Mouse (Mus musculus): ENCODE measurements around the gene Lbhd2. TPM values are rescaled to one million over a fixed set of nuclear protein-coding genes. Genes with fewer than 3 reads are reported as not detected.

The Lbhd2 gene
- 1.2 TPM in 2 replicates for polyA plus RNA-seq (2015; fragmentation: Nextera tagmentation; extraction: Ambion mirVana)

DNA sequence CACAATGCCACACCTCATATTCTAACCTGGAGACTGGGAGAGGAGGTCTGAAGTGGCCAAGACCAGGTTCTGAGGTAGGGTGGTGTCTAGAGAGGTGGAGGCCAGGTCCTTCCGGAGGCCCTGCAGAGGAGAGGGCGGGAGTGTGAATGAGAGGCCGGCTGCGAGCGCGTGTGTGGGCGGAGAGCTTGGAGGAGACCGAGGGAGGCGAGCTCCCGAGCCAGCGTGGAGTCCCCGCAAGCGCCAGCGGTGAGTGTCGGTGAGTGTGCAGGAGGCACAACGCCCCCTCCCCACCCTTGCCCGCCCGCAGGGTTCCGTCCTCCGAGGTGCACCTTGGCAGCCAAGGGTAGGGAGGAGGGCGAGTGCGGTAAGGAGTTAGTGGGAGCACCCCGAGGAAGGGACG is at the start of gene Lbhd2:
Lbhd2 (plus strand) TSS at position 188 of the 400 bp plus-strand sequence.
- Histone ChIP-seq H3K27me3 (replicated peaks; ENCODE audit: control insufficient read depth, insufficient read depth, low read length) (peaks cover 26% of the 10 kb centered on the region), H3K9me3 (ENCODE audit: control insufficient read depth, low read length) (no peaks in the 10 kb centered on the region), H3K4me2 (ENCODE audit: low read depth, low read length) (peak within 1 kb of the TSS; percentile 36), H3K4me3 (ENCODE audit: low read length) (peak within 1 kb of the TSS; percentile 23), H3K27ac (ENCODE audit: low read length) (no peak within 1 kb of the TSS), H3K36me3 (ENCODE audit: control insufficient read depth, insufficient read depth, low read length) (no peaks in the 10 kb centered on the region), H3K9ac (ENCODE audit: low read depth, low read length) (0 out of 2 replicates have a peak within 1 kb of the TSS, but pooled peaks have one; percentile 44), H3K4me1 (ENCODE audit: control insufficient read depth, insufficient read depth, low read length) (peaks cover 9% of the 10 kb centered on the region; the same call in 1 of the 2 replicates)
- 0 out of 2 replicates have a peak, but pooled peaks have one; percentile 40 for ATAC-seq
- WGBS = under 1% methylated on average over 23 of the region's 24 CpGs

DNA sequence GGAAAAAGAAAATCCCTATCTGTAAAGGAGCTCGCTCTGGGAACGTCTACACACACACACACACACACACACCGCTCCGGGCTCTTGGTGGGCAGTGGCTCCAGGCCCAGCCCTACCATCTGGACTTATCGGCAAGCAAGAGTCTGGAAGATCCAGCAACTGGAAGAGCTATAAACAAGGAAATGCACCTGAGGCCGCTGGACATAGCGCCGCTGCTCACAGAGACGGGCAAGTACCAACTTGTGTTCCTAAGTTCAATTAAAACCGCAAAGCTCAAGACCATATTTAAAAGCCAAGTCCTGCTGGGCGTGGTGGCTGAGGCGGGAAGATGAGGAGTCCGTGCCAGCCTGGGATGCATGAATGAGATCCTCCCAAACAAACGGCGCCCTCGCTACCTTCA is 45.9 kb upstream of the Lbhd2 start:
- peaks cover 45% of the 10 kb centered on the region for H3K4me1 ChIP-seq (ENCODE audit: control insufficient read depth, insufficient read depth, low read length)
- H3K27me3 ChIP-seq (replicated peaks; ENCODE audit: control insufficient read depth, insufficient read depth, low read length) = no peaks in the 10 kb centered on the region
- H3K9ac ChIP-seq (ENCODE audit: low read depth, low read length) = no peak overlapping the region
- no peak overlapping the region for H3K4me2 ChIP-seq (ENCODE audit: low read depth, low read length)
- no peak overlapping the region for H3K4me3 ChIP-seq (ENCODE audit: low read length)
- no peak for ATAC-seq
- H3K27ac ChIP-seq (ENCODE audit: low read length) = no peak overlapping the region
- no peaks in the 10 kb centered on the region for H3K9me3 ChIP-seq (ENCODE audit: control insufficient read depth, low read length)
- H3K36me3 ChIP-seq (ENCODE audit: control insufficient read depth, insufficient read depth, low read length) = no peaks in the 10 kb centered on the region
- 78% methylated on average over 16 of the region's 16 CpGs for WGBS

DNA sequence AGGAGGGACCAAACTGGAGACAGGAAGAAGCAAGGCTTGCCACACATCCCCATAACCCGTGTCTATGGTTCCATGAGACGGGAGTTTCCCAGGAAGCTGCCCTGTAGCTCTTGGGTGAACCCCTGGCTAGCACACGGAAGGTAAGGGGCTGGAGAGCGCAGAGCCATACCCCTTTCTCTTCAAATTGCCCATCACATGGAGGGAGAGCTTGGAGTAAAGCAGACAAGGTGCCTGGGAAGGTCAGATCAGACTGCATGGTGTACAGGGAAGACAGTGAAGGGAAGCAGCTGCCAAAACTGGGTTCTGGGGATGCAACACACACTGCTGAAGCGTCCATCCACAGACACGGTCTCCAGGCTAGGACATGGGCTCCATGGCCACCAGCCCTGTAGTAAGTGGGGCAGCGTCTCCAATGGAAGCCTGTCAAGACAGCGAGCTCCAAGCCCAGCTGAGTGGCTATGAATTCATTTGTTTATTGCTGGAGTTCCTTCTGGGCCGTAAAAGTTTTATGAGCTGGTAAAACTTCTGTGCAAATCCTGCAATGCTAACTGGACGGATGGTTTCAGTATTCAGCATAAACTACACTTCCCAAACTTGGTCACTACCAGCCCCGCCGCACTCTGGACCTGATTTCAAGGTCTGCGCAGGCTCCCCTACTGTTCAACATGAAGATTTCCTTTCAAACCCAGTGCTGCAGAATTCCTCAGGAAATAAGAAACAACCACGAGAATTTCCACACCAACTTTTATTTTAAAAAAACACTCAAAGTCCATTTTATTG is 45.1 kb upstream of the Lbhd2 start:
- H3K27ac ChIP-seq (ENCODE audit: low read length) = peak overlapping the region; percentile 55
- H3K4me2 ChIP-seq (ENCODE audit: low read depth, low read length) = peak overlapping the region; percentile 16; the same call in 1 of the 2 replicates
- H3K9ac ChIP-seq (ENCODE audit: low read depth, low read length) = no peak overlapping the region
- H3K36me3 ChIP-seq (ENCODE audit: control insufficient read depth, insufficient read depth, low read length) = no peaks in the 10 kb centered on the region
- H3K4me3 ChIP-seq (ENCODE audit: low read length) = no peak overlapping the region
- 47% methylated on average over 14 of the region's 14 CpGs for WGBS
- peak; percentile 55 for ATAC-seq
- peaks cover 37% of the 10 kb centered on the region for H3K4me1 ChIP-seq (ENCODE audit: control insufficient read depth, insufficient read depth, low read length)
- H3K27me3 ChIP-seq (replicated peaks; ENCODE audit: control insufficient read depth, insufficient read depth, low read length) = no peaks in the 10 kb centered on the region
- no peaks in the 10 kb centered on the region for H3K9me3 ChIP-seq (ENCODE audit: control insufficient read depth, low read length)

DNA sequence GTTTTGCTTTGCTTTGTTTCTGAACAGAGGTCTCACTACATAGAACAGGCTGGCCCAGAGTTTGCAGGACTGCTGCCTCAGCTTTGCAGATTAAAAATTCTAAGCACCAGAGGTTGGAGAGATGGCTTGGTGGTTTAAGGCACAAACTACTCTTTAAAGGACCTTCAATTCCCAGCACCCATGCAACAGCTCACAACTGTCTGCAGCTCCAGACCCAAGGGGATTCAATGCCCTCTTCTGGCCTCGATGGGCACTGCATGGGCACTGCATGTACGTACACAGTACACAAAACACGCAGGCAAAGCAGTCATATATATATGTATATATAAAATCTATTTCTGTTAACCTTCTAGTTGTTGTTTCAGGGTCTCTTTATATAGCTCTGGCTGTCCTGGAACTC is 42.4 kb upstream of the Lbhd2 start:
- Histone ChIP-seq H3K9ac (ENCODE audit: low read depth, low read length) (no peak overlapping the region), H3K36me3 (ENCODE audit: control insufficient read depth, insufficient read depth, low read length) (no peaks in the 10 kb centered on the region), H3K4me1 (ENCODE audit: control insufficient read depth, insufficient read depth, low read length) (peaks cover 59% of the 10 kb centered on the region), H3K9me3 (ENCODE audit: control insufficient read depth, low read length) (no peaks in the 10 kb centered on the region), H3K4me2 (ENCODE audit: low read depth, low read length) (no peak overlapping the region), H3K4me3 (ENCODE audit: low read length) (no peak overlapping the region), H3K27ac (ENCODE audit: low read length) (no peak overlapping the region), H3K27me3 (replicated peaks; ENCODE audit: control insufficient read depth, insufficient read depth, low read length) (no peaks in the 10 kb centered on the region)
- WGBS = 86% methylated on average over 3 of the region's 3 CpGs
- no peak for ATAC-seq

DNA sequence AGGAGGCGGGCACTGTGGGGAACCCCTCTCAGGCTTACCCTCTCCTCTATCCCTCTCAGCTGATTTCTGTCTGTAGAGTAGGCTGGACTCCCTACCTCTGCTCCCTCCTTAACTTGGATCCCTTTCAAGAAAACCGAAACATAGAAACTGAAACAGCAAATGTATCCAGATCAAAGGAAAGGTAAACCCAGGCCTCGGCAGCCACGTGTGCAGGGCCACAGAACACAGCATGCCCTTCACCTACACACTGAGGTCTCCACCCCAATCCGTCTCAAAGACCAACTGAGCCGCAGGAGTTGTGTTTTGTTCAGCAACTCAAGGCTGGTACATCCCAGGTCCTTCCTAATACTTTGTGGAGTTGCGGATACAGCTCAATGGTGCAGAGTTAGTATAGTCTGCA is 39.5 kb upstream of the Lbhd2 start:
- Histone ChIP-seq H3K9ac (ENCODE audit: low read depth, low read length) (no peak overlapping the region), H3K27ac (ENCODE audit: low read length) (no peak overlapping the region), H3K4me3 (ENCODE audit: low read length) (no peak overlapping the region), H3K4me2 (ENCODE audit: low read depth, low read length) (no peak overlapping the region), H3K27me3 (replicated peaks; ENCODE audit: control insufficient read depth, insufficient read depth, low read length) (no peaks in the 10 kb centered on the region), H3K4me1 (ENCODE audit: control insufficient read depth, insufficient read depth, low read length) (peaks cover 54% of the 10 kb centered on the region), H3K9me3 (ENCODE audit: control insufficient read depth, low read length) (no peaks in the 10 kb centered on the region), H3K36me3 (ENCODE audit: control insufficient read depth, insufficient read depth, low read length) (no peaks in the 10 kb centered on the region)
- no peak for ATAC-seq
- 65% methylated on average over 7 of the region's 7 CpGs for WGBS

DNA sequence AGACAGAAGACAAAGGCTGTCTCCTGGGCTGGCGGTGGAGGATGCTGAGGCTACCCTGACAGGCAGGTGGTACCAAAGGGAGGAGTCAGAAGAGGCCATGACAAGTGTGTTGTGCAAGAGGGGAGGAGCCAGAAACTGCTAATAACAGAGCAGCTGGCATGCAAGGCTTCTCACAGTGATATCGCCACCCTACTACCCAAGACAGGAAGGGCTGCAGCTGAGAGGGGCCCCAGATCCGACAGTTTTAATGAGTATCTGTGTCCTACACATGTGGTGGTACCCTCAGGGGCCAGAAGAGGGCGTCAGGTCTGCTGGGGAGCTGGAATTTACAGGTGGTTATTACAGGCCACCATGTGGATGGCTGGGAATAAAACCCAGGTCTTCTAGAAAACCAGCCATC is 36.4 kb upstream of the Lbhd2 start:
- no peak overlapping the region for H3K4me2 ChIP-seq (ENCODE audit: low read depth, low read length)
- no peaks in the 10 kb centered on the region for H3K36me3 ChIP-seq (ENCODE audit: control insufficient read depth, insufficient read depth, low read length)
- H3K9me3 ChIP-seq (ENCODE audit: control insufficient read depth, low read length) = no peaks in the 10 kb centered on the region
- ATAC-seq = peak; percentile 63
- no peaks in the 10 kb centered on the region for H3K27me3 ChIP-seq (replicated peaks; ENCODE audit: control insufficient read depth, insufficient read depth, low read length)
- peaks cover 54% of the 10 kb centered on the region for H3K4me1 ChIP-seq (ENCODE audit: control insufficient read depth, insufficient read depth, low read length)
- no peak overlapping the region for H3K9ac ChIP-seq (ENCODE audit: low read depth, low read length)
- H3K27ac ChIP-seq (ENCODE audit: low read length) = no peak overlapping the region
- 54% methylated on average over 4 of the region's 4 CpGs for WGBS
- H3K4me3 ChIP-seq (ENCODE audit: low read length) = no peak overlapping the region

GRCm38 (mm10) chr12:111371905-111372304 is 34.7 kb upstream of the Lbhd2 start:
- Histone ChIP-seq H3K9ac (ENCODE audit: low read depth, low read length) (no peak overlapping the region), H3K4me3 (ENCODE audit: low read length) (no peak overlapping the region), H3K4me2 (ENCODE audit: low read depth, low read length) (no peak overlapping the region), H3K36me3 (ENCODE audit: control insufficient read depth, insufficient read depth, low read length) (no peaks in the 10 kb centered on the region), H3K9me3 (ENCODE audit: control insufficient read depth, low read length) (no peaks in the 10 kb centered on the region), H3K4me1 (ENCODE audit: control insufficient read depth, insufficient read depth, low read length) (peaks cover 62% of the 10 kb centered on the region), H3K27ac (ENCODE audit: low read length) (no peak overlapping the region), H3K27me3 (replicated peaks; ENCODE audit: control insufficient read depth, insufficient read depth, low read length) (no peaks in the 10 kb centered on the region)
- WGBS = 77% methylated on average over 7 of the region's 7 CpGs
- no peak for ATAC-seq

- Histone ChIP-seq H3K4me3 (ENCODE audit: low read length) (0 out of 2 replicates have a peak overlapping the region, but pooled peaks have one; percentile 5), H3K27me3 (replicated peaks; ENCODE audit: control insufficient read depth, insufficient read depth, low read length) (no peaks in the 10 kb centered on the region), H3K4me2 (ENCODE audit: low read depth, low read length) (peak overlapping the region; percentile 32), H3K9ac (ENCODE audit: low read depth, low read length) (no peak overlapping the region), H3K27ac (ENCODE audit: low read length) (0 out of 2 replicates have a peak overlapping the region, but pooled peaks have one; percentile 5), H3K9me3 (ENCODE audit: control insufficient read depth, low read length) (no peaks in the 10 kb centered on the region), H3K4me1 (ENCODE audit: control insufficient read depth, insufficient read depth, low read length) (peaks cover 49% of the 10 kb centered on the region), H3K36me3 (ENCODE audit: control insufficient read depth, insufficient read depth, low read length) (no peaks in the 10 kb centered on the region)
- 46% methylated on average over 6 of the region's 6 CpGs for WGBS
- ATAC-seq = no peak
Observed at GRCm38 (mm10) chr12:111373411-111373810, 33.2 kb upstream of the Lbhd2 start.

- WGBS = 37% methylated on average over 10 of the region's 10 CpGs
- Histone ChIP-seq H3K4me1 (ENCODE audit: control insufficient read depth, insufficient read depth, low read length) (peaks cover 42% of the 10 kb centered on the region), H3K27me3 (replicated peaks; ENCODE audit: control insufficient read depth, insufficient read depth, low read length) (no peaks in the 10 kb centered on the region), H3K4me2 (ENCODE audit: low read depth, low read length) (peak overlapping the region; percentile 89), H3K9me3 (ENCODE audit: control insufficient read depth, low read length) (no peaks in the 10 kb centered on the region), H3K36me3 (ENCODE audit: control insufficient read depth, insufficient read depth, low read length) (no peaks in the 10 kb centered on the region), H3K9ac (ENCODE audit: low read depth, low read length) (0 out of 2 replicates have a peak overlapping the region, but pooled peaks have one; percentile 21), H3K4me3 (ENCODE audit: low read length) (peak overlapping the region; percentile 0; the same call in 1 of the 2 replicates), H3K27ac (ENCODE audit: low read length) (no peak overlapping the region)
- ATAC-seq = no peak
Observed at GRCm38 (mm10) chr12:111374727-111375126, 31.9 kb upstream of the Lbhd2 start.
